Mouse (Mus musculus): Measurements from ENCODE around the gene Foxi2.

- TF ChIP-seq CTCF (IDR thresholded peaks at IDR 0.05; ENCODE audit: control insufficient read depth, insufficient read depth, insufficient replicate concordance, low read depth, low read length) (peak; percentile 38; the same call in 1 of the 2 replicates), POLR2A (IDR thresholded peaks at IDR 0.05; ENCODE audit: control insufficient read depth, low read depth, low read length) (no peak)
Observed at GRCm38 (mm10) chr7:135403416-135403815, 6.7 kb upstream of the Foxi2 start.
